Mouse (Mus musculus): Measurements from ENCODE around the gene Gm38394. TPM values are rescaled to one million over a fixed set of nuclear protein-coding genes. Genes with fewer than 3 reads are reported as not detected.

Gm38394 gene
- polyA plus RNA-seq (2012; rRNA removed) = 2.6 and 2.9 TPM in 2 replicates

DNA sequence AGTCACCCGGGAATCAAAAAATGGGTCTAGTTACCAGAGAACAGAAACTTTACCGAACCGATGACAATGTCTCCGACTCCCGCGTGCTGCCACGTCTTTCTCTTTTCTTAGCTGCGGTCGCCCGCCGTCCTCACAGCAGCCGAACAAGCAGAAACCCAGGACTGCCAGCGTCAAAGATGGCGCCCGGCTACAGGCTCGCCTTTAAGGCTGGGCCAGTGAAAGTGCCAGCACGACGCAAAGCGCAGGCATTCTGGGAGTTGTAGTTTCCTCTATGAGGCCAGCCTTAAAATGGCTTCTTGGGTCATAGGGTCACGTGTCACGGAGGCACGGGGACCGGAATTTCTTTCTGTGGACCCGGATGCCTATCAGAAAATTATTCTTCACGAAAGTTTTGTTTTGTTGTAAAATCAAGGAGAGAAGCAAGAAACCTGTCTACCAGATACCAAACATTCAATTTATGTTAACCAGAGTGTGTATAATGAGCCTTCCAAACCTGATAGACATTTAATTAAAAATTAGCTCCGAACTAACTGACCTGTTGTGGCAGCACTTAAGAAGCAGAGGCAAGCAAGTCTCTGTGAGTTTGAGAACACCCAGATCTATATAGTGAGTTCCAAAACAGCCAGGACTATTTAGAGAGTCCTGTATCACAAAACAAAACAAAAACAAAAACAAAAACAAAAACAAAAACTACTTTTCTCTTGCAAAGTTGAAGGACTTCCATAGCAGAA is at the start of gene Gm38394:
TSS of gene Gm38394 (minus strand) at position 116 of the 731 bp plus-strand sequence.

DNA sequence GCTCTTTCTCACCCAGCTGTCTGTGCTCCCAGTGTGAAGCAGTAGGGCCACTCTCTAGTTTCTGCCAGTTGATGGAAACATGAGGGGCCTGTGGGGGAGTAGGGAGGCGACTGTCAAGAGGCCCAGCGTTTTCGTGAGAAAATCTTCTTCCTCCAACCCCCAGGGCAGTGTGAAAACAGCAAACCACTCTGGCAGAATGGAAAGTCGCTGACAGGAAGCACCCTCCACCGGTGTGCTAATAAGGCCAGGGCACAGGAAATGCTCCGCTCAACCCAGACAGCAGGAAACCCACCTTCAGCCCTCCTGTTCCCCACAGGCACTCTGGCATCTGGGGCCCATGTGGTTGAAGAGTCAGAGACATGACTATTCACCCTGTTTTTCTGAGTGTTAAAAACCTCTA is 28.8 kb upstream of the Gm38394 start, which contains the start of gene Lax1:
TSS of gene Lax1 (minus strand) at position 212 of the 400 bp plus-strand sequence.

GRCm38 (mm10) chr1:133660466-133661202 is 484 bp downstream of the Gm38394 start, which contains the start of gene Zbed6:
TSS of gene Zbed6 (minus strand) at chr1:133660885.

GRCm38 (mm10) chr1:133609771-133610502 is 51.2 kb downstream of the Gm38394 start, which contains the start of gene Snrpe:
TSS of gene Snrpe (minus strand) at chr1:133610291.

Other genes starting within 250 kb of the Gm38394 start
- 65.4 and 71.7 TPM in 2 replicates for gene Sox13, start 236.9 kb downstream of the Gm38394 start, polyA plus RNA-seq (2012; rRNA removed)
- gene Snrpe, start 51.0 kb downstream of the Gm38394 start, polyA plus RNA-seq (2012; rRNA removed) = 12.1 and 23.8 TPM in 2 replicates
- 2.5 and 3.1 TPM in 2 replicates for gene Zbed6, start 433 bp downstream of the Gm38394 start, polyA plus RNA-seq (2012; rRNA removed)
- 0.79 and 0.87 TPM in 2 replicates for gene Lax1, start 28.8 kb upstream of the Gm38394 start, polyA plus RNA-seq (2012; rRNA removed)
- gene Atp2b4, start 139.7 kb upstream of the Gm38394 start, polyA plus RNA-seq (2012; rRNA removed) = 12.8 and 17.8 TPM in 2 replicates
- gene Optc, start 246.7 kb upstream of the Gm38394 start, polyA plus RNA-seq (2012; rRNA removed) = 5.8 and 8.6 TPM in 2 replicates